Mouse (Mus musculus) embryonic facial prominence, embryonic 12.5 days (tissue): ENCODE data around the gene Wnt1. TPM values are rescaled to one million over a fixed set of nuclear protein-coding genes. Genes with fewer than 3 reads are reported as not detected.

Source experiments
- ATAC-seq: fragments of 200-750 bp; cut with Nextera tagmentation; 2 replicates; pipeline ENCODE4 v1.8.0; 2017; ENCODE audit not compliant: insufficient number of reproducible peaks, insufficient read depth, low FRiP score, low TSS enrichment
- H3K27ac ChIP-seq: fragments of 300-500 bp; sonication (generic); 2 replicates; pipeline ENCODE4 v1.5.1; 2016; ENCODE audit warnings: mild to moderate bottlenecking
- H3K27me3 ChIP-seq: fragments of 300-500 bp; sonication (generic); 2 replicates; pipeline ENCODE4 v1.6.1; 2016; ENCODE audit warnings: mild to moderate bottlenecking, moderate library complexity
- H3K36me3 ChIP-seq: fragments of 300-500 bp; sonication (generic); 2 replicates; pipeline ENCODE4 v1.6.1; 2016; ENCODE audit warnings: mild to moderate bottlenecking
- H3K4me1 ChIP-seq: fragments of 300-500 bp; sonication (generic); 2 replicates; pipeline ENCODE4 v1.6.1; 2016
- H3K4me2 ChIP-seq: fragments of 300-500 bp; sonication (generic); replicated peaks from 2 replicates; pipeline ENCODE4 v1.6.1; 2016; ENCODE audit warnings: mild to moderate bottlenecking, moderate library complexity
- H3K4me3 ChIP-seq: fragments of 300-500 bp; sonication (generic); 2 replicates; pipeline ENCODE4 v1.5.1; 2016; ENCODE audit warnings: mild to moderate bottlenecking
- H3K9ac ChIP-seq: fragments of 300-500 bp; sonication (generic); 2 replicates; pipeline ENCODE4 v1.6.1; 2016; ENCODE audit warnings: mild to moderate bottlenecking, moderate library complexity
- H3K9me3 ChIP-seq: fragments of 300-500 bp; sonication (generic); 2 replicates; pipeline ENCODE4 v1.6.1; 2016; ENCODE audit warnings: mild to moderate bottlenecking, moderate library complexity
- WGBS: fragments of 180-500 bp; shearing (Covaris S2); methylation state at CpG from one replicate; pipeline ENCODE4 v1.1.7; 2016; 5-methylcytosine and 5-hydroxymethylcytosine counted together
- polyA plus RNA-seq: library from polyadenylated mRNA; unstranded; fragments of >200 nt; fragmentation: Nextera tagmentation; extraction: Ambion mirVana; gene quantifications from 2 replicates; pipeline ENCODE4 v1.2.1, GENCODE M21; 2016

Wnt1 gene
- polyA plus RNA-seq, 1 experiment from 2014 or later = 0.38 TPM

DNA sequence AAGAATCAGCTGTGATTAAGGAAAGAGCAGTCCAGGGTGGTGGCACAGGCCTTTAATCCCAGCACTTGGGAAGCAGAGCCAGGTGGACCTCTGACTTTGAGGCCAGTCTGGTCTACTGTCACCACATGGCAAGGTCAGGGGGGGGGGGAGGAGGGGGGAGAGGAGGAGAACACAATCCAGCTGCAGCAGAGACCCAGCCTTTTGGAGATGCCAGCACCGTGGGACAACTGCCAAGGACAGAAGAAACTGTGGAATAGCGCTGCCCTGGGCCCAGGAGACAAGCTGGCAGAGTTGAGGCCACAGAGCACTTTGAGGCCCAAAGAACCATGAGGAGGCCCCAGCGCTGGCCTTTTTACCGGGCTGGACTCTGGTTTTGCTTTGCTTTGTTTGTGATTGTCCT lies 23.7 kb upstream of the Wnt1 start:
- no peak for ATAC-seq
- H3K4me3 ChIP-seq = no peak overlapping the region
- H3K9ac ChIP-seq = no peak overlapping the region
- H3K27ac ChIP-seq = no peak overlapping the region
- H3K9me3 ChIP-seq = no peaks in the 10 kb centered on the region
- peaks cover 17% of the 10 kb centered on the region for H3K4me1 ChIP-seq
- H3K4me2 ChIP-seq = no peak overlapping the region
- H3K27me3 ChIP-seq = peaks cover 30% of the 10 kb centered on the region
- WGBS = 78% methylated on average over 4 of the region's 4 CpGs
- no peaks in the 10 kb centered on the region for H3K36me3 ChIP-seq

DNA sequence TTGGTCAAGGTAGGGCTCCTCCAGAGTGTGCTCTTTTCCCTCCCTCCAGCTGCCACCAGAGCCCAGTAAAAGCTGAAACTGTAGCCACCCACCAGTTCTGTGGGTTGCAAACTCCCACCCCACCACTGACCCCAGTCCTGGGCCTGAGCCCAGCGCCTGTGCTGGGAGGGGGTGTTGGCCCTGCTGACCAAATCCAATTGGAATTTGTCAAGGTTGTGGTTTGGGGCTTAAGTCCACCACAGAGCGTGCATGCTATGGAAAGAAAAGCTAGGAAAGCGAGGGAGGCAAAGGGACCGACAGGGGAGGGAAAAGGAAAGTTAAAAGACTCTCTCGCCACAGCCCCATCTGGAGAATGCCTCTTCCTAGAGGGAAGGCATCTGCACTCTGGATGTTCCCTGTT lies 21.4 kb upstream of the Wnt1 start:
- Histone ChIP-seq H3K36me3 (no peaks in the 10 kb centered on the region), H3K27me3 (peaks cover 53% of the 10 kb centered on the region), H3K27ac (no peak overlapping the region), H3K4me3 (no peak overlapping the region), H3K9me3 (no peaks in the 10 kb centered on the region), H3K4me2 (no peak overlapping the region), H3K4me1 (peaks cover 17% of the 10 kb centered on the region), H3K9ac (no peak overlapping the region)
- ATAC-seq = no peak
- WGBS = 28% methylated on average over 5 of the region's 5 CpGs

DNA sequence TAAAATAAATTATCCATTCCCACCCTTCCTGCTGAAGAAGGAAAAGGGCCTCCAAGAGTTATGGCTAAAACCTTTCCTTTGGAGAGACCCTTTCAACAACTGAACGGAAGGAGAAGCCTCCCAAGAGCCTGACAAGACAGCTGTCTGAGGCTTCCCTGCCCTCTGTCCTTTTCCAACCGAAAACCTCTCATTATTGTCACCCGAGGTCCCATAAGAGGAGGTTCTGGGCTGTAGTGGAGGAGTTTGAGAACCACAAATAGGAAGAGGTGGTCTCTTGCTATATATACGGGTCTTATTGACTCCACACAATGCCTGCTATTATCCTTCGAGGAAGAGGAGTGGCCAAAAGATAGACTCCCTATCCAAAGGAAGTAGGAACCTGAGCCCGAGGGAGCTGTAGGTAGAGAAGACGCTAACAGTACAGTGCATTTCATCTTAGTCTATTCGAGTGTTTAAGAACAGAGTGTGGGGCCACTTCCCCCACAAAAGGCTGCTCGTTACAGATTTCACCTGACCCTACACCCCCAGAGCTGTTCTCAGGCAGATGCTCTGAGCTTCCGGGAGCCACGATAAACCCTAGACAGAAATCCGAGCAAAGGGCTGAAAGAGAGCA lies 17.7 kb upstream of the Wnt1 start:
- Histone ChIP-seq H3K9me3 (no peaks in the 10 kb centered on the region), H3K36me3 (no peaks in the 10 kb centered on the region), H3K27ac (no peak overlapping the region), H3K4me3 (peak overlapping the region; percentile 35), H3K4me1 (peaks cover 22% of the 10 kb centered on the region), H3K4me2 (peak overlapping the region; percentile 53), H3K27me3 (peaks cover 82% of the 10 kb centered on the region), H3K9ac (no peak overlapping the region)
- WGBS = 5% methylated on average over 12 of the region's 12 CpGs
- no peak for ATAC-seq

DNA sequence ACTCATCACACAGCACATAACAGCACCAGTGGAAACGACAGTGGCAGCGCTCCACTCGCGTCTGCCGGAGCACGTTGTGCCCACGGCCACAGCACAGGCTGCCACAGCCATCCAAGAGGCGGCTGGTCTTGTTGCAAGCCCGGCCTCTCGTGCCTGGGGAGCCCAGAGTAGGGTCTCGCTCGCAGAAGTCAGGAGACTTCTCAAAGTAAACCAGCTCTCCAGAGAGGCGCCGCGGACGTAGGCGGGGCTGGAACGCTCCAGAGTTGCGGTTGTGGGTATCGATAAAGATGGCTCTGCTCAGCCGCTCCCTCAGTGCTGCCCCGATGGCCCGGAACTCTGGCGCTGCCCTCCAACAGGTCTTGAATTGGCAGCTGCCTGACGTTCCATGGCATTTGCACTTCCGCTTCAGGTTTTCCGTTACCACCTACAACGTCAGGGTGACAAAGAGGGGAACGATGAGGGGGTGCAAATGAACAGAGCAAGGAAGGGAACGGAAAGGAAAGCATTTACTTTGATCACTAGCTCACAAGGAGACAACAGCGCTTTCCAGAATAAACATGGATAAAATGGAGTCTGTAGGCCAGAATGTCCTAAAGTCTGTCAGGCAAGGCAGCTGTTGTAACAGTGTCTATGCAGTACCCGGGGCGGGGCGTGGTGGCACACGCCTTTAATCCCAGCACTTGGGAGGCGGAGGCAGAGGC lies 17.0 kb upstream of the Wnt1 start:
- no peaks in the 10 kb centered on the region for H3K9me3 ChIP-seq
- H3K27ac ChIP-seq = no peak overlapping the region
- peak overlapping the region; percentile 53 for H3K4me2 ChIP-seq
- no peak for ATAC-seq
- H3K36me3 ChIP-seq = no peaks in the 10 kb centered on the region
- peaks cover 89% of the 10 kb centered on the region for H3K27me3 ChIP-seq
- H3K4me1 ChIP-seq = peaks cover 27% of the 10 kb centered on the region
- peak overlapping the region; percentile 5; the same call in 1 of the 2 replicates for H3K9ac ChIP-seq
- WGBS = 3% methylated on average over 36 of the region's 36 CpGs
- peak overlapping the region; percentile 35 for H3K4me3 ChIP-seq

DNA sequence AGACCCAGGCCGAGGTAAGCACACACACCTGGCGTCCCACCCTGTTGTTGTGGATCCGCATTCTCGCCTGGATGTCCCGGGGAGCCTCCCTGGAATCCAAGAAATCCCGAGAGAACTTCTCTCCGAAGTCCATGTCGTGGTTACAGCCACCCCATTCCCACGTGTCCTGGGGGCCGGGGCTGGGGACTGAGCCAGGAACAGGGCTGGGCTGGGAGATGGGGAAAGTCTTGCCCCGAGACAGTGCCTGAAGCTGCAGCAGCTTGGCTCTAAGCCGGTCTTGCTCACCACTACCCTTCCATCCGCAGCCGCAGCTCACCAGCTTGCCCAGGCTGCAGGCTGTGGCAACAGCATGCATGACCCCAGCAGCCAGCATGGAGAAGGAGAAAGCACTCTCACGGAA lies 15.6 kb upstream of the Wnt1 start:
- 13% methylated on average over 15 of the region's 15 CpGs for WGBS
- Histone ChIP-seq H3K36me3 (no peaks in the 10 kb centered on the region), H3K4me1 (peaks cover 34% of the 10 kb centered on the region), H3K4me3 (no peak overlapping the region), H3K27ac (no peak overlapping the region), H3K27me3 (peaks cover 95% of the 10 kb centered on the region), H3K9me3 (no peaks in the 10 kb centered on the region), H3K4me2 (no peak overlapping the region), H3K9ac (no peak overlapping the region)
- ATAC-seq = no peak

DNA sequence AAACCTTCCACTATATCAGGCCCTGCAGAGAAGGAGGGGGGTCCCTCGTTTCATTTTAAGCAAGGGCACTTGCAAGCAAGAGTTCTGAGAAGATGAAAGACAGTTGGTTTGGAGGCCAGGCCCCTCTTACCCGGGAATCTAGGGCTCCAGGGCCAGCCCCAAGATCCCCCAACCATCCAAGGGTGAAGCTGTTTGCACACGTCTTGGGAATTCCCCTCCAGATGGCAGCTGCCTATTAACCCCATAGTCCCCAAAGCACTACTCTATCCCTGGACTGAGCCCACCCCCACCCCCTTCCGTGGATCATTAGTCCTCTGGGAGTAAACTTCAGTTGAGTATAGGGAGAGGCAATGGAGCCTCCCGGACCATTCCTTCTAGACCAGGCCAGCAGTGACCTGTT lies 14.1 kb upstream of the Wnt1 start:
- H3K27me3 ChIP-seq = peaks cover 97% of the 10 kb centered on the region
- H3K9ac ChIP-seq = no peak overlapping the region
- no peaks in the 10 kb centered on the region for H3K36me3 ChIP-seq
- 3% methylated on average over 5 of the region's 5 CpGs for WGBS
- no peak overlapping the region for H3K27ac ChIP-seq
- no peaks in the 10 kb centered on the region for H3K9me3 ChIP-seq
- H3K4me1 ChIP-seq = peaks cover 38% of the 10 kb centered on the region
- no peak overlapping the region for H3K4me2 ChIP-seq
- no peak for ATAC-seq
- H3K4me3 ChIP-seq = no peak overlapping the region

DNA sequence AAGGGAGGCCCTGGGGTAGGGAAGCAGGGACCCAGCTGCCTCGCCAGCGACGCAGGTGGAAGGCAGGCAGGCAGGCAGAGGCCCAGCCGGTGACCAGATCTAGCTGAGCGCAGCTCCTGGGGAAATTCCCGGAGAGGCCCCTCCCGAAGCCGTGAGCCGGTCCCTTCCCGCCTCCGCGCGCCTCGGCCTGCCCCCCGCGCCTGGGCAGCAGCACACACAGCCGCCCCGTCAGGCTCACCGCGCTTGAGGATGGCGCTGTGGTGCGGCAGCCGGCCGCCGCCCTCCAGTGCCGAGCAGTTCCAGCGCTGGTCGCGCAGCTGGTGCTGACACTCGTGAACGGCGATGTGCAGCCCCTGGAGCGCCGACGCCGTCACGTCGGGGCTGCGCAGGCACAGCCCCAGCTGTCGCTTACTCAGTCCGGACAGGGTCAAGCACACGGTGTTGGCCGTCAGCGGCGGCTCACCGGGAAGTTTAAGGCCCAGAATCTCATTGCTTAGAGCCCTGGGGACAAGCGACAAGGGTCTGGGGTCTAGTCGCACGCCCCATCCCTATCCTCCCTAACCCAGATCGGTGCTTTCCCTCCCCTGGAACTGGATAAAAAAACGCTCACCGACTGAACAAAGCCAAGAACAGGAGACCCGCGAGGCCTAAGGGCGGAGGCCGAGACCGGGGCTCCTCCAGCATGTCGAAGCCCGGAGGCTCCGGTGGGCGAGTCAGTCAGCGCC lies 13.2 kb upstream of the Wnt1 start:
- Histone ChIP-seq H3K27me3 (peaks cover 97% of the 10 kb centered on the region), H3K4me3 (peak overlapping the region; percentile 27), H3K36me3 (no peaks in the 10 kb centered on the region), H3K9ac (peak overlapping the region; percentile 25; the same call in 1 of the 2 replicates), H3K4me2 (peak overlapping the region; percentile 37), H3K4me1 (peaks cover 38% of the 10 kb centered on the region), H3K27ac (no peak overlapping the region), H3K9me3 (no peaks in the 10 kb centered on the region)
- 1% methylated on average over 62 of the region's 62 CpGs for WGBS
- peak; percentile 59; the same call in 1 of the 2 replicates for ATAC-seq

DNA sequence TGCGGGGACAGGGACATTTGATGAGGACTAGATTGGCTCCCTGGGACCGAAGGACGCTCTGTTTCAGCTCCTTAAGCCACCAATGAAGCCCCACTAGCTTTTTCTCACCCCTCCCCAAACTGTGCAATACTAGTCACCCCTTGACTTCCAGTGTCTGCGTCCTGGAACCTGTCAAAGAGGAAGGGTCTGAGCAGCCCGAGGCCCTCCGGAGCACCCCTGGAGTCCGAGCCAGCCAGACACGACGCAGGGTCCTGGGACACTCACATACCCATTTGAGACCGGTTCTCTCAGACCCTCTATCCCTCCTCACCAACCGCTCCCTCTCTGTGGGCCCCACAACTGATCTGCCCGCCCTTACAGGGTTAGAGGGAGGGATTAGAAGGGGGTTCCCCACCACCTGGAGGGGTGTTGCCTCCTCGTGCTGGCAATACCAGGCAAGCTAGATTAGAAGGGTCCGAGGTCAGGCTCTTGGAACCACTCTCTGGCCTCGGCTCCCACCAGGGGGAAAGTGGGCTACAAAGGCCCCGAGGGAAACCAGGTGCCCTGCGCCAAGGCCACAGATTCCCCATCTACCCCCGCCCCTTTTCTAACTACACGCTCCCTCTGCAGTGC lies 12.5 kb upstream of the Wnt1 start:
- no peaks in the 10 kb centered on the region for H3K36me3 ChIP-seq
- H3K4me2 ChIP-seq = peak overlapping the region; percentile 41
- H3K27ac ChIP-seq = no peak overlapping the region
- 2% methylated on average over 19 of the region's 19 CpGs for WGBS
- H3K4me3 ChIP-seq = peak overlapping the region; percentile 27
- H3K9me3 ChIP-seq = no peaks in the 10 kb centered on the region
- ATAC-seq = no peak
- H3K9ac ChIP-seq = peak overlapping the region; percentile 25; the same call in 1 of the 2 replicates
- H3K27me3 ChIP-seq = peaks cover 98% of the 10 kb centered on the region
- H3K4me1 ChIP-seq = peaks cover 37% of the 10 kb centered on the region

DNA sequence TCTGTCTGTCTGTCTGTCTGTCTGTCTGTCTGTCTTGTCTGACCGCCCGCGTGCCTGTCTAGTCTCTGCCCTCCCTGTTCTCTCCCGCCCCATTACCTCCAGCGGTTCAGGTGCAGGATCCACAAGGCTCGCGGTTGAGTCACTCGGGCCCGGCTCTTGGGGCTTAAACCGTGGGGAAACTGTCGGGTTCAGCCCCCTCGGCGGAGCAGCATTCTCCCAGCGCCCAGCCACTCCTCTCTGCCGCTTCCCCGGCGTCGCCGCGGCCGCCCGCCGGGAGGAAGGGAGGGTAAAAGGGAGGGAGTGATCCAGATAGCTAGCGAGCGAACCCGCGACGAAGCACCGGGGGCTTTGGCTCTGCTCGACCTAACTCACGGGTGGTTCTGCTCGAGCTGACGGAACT lies 11.9 kb upstream of the Wnt1 start, which contains the start of gene Wnt10b:
Gene Wnt10b (minus strand): TSS at position 389 of the 400 bp plus-strand sequence.
- H3K9me3 ChIP-seq = no peaks in the 10 kb centered on the region
- WGBS = 1% methylated on average over 33 of the region's 33 CpGs
- H3K4me1 ChIP-seq = peaks cover 31% of the 10 kb centered on the region
- peak within 1 kb of the TSS; percentile 41 for H3K4me2 ChIP-seq
- peak within 1 kb of the TSS; percentile 27 for H3K4me3 ChIP-seq
- H3K36me3 ChIP-seq = no peaks in the 10 kb centered on the region
- peak within 1 kb of the TSS; percentile 25; the same call in 1 of the 2 replicates for H3K9ac ChIP-seq
- H3K27me3 ChIP-seq = peaks cover 98% of the 10 kb centered on the region
- ATAC-seq = no peak
- no peak within 1 kb of the TSS for H3K27ac ChIP-seq

DNA sequence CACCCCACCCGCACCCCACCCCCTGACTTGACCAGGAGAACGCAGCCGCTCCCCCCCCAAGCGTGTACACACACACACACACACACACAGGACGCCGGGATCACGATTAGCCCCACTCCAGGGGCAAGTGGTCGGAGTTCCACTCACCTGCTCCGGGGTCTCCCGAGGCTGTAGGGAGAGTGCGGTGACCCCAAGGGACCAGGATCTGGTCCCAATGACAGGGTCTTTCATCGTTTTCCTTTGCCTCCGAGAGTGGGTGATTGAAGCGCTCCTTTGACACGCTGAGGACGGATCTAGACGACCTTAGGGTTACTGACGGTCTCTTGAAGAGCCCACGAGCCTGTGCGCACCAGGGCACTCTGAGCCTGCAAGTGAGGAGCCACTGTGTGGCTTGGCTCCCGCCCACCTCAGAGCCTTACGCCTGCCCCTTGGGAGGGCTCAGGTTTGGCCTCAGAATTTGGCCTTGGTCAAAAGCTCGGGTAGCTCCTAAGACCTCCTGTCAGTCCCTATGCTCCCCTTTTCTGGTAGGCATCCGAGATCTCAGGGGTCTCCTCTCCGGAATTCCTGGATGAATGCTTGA lies 11.4 kb upstream of the Wnt1 start:
- WGBS = 1% methylated on average over 25 of the region's 25 CpGs
- Histone ChIP-seq H3K9me3 (no peaks in the 10 kb centered on the region), H3K4me1 (peaks cover 28% of the 10 kb centered on the region), H3K27me3 (peaks cover 93% of the 10 kb centered on the region), H3K36me3 (no peaks in the 10 kb centered on the region), H3K27ac (no peak overlapping the region), H3K9ac (no peak overlapping the region), H3K4me3 (peak overlapping the region; percentile 27), H3K4me2 (peak overlapping the region; percentile 41)
- no peak for ATAC-seq

DNA sequence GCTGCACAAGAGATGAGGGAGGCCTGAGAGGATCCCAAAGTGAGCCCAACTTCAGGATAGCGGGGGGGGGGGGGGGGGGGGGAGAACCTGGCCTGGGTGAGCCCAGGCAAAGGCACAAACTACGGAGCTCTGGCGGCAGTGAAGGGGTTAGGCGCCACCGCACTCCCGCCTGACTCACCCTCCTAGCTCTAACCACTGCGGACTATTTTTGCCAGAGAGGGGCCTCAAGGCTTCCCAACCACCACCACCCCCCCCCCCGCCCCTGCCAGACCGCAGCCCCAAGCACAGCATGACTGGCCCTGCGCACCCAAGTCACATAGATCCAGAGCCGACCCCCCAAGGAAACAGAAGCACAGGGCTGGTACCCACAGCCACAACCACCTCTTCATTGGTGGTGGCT lies 10.9 kb upstream of the Wnt1 start:
- H3K9ac ChIP-seq = no peak overlapping the region
- H3K27me3 ChIP-seq = peaks cover 89% of the 10 kb centered on the region
- no peak overlapping the region for H3K4me2 ChIP-seq
- no peak for ATAC-seq
- H3K4me1 ChIP-seq = peaks cover 28% of the 10 kb centered on the region
- H3K27ac ChIP-seq = no peak overlapping the region
- WGBS = 0% methylated on average over 8 of the region's 11 CpGs
- no peaks in the 10 kb centered on the region for H3K36me3 ChIP-seq
- H3K9me3 ChIP-seq = no peaks in the 10 kb centered on the region
- no peak overlapping the region for H3K4me3 ChIP-seq
